Mouse (Mus musculus) G1E (cell line): Measurements from ENCODE around the gene Ldhd.

Experiments used
- CTCF ChIP-seq: IDR thresholded peaks from 2 replicates; pipeline ENCODE4 v1.5.1; 2012; ENCODE audit warnings: low read depth, low read length, inconsistent platforms, mixed read lengths
- GATA1 ChIP-seq: IDR thresholded peaks from 2 replicates; pipeline ENCODE4 v1.6.1; 2012; ENCODE audit warnings: borderline replicate concordance, low read length, inconsistent platforms, mixed read lengths
- TAL1 ChIP-seq: conservative IDR thresholded peaks from 2 replicates; pipeline ENCODE4 v1.6.1; 2012; ENCODE audit warnings: low read depth, low read length, inconsistent platforms, mixed read lengths

DNA sequence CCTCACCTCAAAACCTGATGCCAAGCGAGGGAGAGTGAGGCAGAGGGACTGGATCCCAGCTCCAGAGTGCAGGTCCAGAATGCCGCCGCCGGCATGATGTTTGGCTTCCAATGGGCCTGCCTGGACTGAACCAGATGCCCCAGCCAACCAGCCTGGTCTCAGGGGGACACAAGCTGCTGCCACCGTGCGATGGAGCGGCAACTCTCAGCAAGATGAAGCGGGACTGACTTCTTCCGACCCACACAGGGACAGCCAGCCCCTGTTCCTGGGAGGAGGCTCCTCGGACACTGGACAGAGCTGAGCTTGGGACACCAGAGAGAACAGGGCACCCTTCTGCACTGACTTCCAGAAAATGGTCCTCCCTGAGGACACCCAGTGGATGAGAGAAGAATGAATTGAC is 7.6 kb downstream of the Ldhd start:
- no peak for TF ChIP-seq GATA1
- no peak for TF ChIP-seq TAL1
- TF ChIP-seq CTCF, result no peak
